ENCODE assay signal across 22 mouse cellular contexts in the genomic region with DNA sequence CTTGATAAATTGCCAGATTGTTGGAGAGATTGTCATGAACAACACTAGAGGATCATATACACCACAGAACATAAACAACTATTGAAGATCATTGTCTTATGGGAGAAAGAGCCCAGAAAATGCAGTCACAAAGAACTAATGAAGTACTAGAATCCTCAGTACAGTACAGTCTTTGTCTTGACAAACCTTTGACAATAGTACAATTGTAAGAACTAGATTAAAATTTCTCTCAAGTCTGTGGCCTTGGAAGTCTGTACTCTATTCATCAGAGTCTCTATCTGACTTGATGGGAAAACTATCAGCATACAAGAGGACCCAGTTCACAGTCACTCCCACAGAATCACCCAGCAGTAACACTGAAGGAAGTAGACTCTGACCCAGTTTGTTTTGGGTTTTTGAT.
DNase-seq lines count a peak whose midpoint lies in the region; ATAC-seq and TF ChIP-seq lines count a peak whose summit lies in the region.
"Had no signal": no experiment of that assay in that cellular context is flagged by ENCODE, and none has a peak within 500 bp of the region (broad histone marks: within the 10 kb centered on the region; RNA-seq: fewer than 3 reads in every experiment).

No protein-coding gene starts in this region.

- no peaks in the 10 kb centered on the region for H3K4me1 ChIP-seq in hindbrain, postnatal 0 days (ENCODE audit: insufficient read depth, low read length)
- H3K4me1 ChIP-seq in hindbrain, embryonic 13.5 days (replicated peaks) = no peaks in the 10 kb centered on the region
- H3K4me1 ChIP-seq in lung, postnatal 0 days (ENCODE audit: insufficient read depth, low read depth, low read length) = no peaks in the 10 kb centered on the region
- H3K4me1 ChIP-seq: embryonic facial prominence, embryonic 12.5 days; heart, embryonic 13.5 days; hindbrain, embryonic 12.5 days had no signal

- no peak for TF ChIP-seq CTCF in hindbrain, postnatal 0 days (IDR thresholded peaks at IDR 0.05; ENCODE audit: low read depth)
- no peak for TF ChIP-seq CTCF in lung, postnatal 0 days (IDR thresholded peaks at IDR 0.05)

- TF ChIP-seq EP300 in lung, postnatal 0 days (IDR thresholded peaks at IDR 0.05) = no peak

- no peak overlapping the region for H3K4me3 ChIP-seq in hindbrain, postnatal 0 days (ENCODE audit: low read length)
- H3K4me3 ChIP-seq in hindbrain, embryonic 13.5 days = no peak overlapping the region
- H3K4me3 ChIP-seq in lung, postnatal 0 days (ENCODE audit: low read depth, low read length) = no peak overlapping the region
- H3K4me3 ChIP-seq: embryonic facial prominence, embryonic 12.5 days; heart, embryonic 13.5 days; hindbrain, embryonic 12.5 days had no signal

- H3K36me3 ChIP-seq in hindbrain, postnatal 0 days (ENCODE audit: insufficient read depth, low read length) = no peaks in the 10 kb centered on the region
- no peaks in the 10 kb centered on the region for H3K36me3 ChIP-seq in hindbrain, embryonic 13.5 days
- no peaks in the 10 kb centered on the region for H3K36me3 ChIP-seq in lung, postnatal 0 days (ENCODE audit: insufficient read depth, low read length)
- H3K36me3 ChIP-seq: embryonic facial prominence, embryonic 12.5 days; G1E; heart, embryonic 13.5 days had no signal

- no peaks in the 10 kb centered on the region for H3K27me3 ChIP-seq in hindbrain, postnatal 0 days (ENCODE audit: insufficient read depth, low read length)
- no peaks in the 10 kb centered on the region for H3K27me3 ChIP-seq in hindbrain, embryonic 13.5 days
- no peaks in the 10 kb centered on the region for H3K27me3 ChIP-seq in lung, postnatal 0 days (replicated peaks; ENCODE audit: insufficient read depth, low read length)
- H3K27me3 ChIP-seq: heart, embryonic 13.5 days; hindbrain, embryonic 12.5 days had no signal

- no peaks in the 10 kb centered on the region for H3K9me3 ChIP-seq in hindbrain, postnatal 0 days (ENCODE audit: low read length)
- H3K9me3 ChIP-seq in hindbrain, embryonic 13.5 days = no peaks in the 10 kb centered on the region
- no peaks in the 10 kb centered on the region for H3K9me3 ChIP-seq in lung, postnatal 0 days (ENCODE audit: low read length)
- H3K9me3 ChIP-seq: embryonic facial prominence, embryonic 12.5 days; heart, embryonic 13.5 days; hindbrain, embryonic 12.5 days had no signal

- peak overlapping the region; percentile 26; the same call in 1 of the 2 replicates for H3K27ac ChIP-seq in hindbrain, postnatal 0 days
- no peak overlapping the region for H3K27ac ChIP-seq in hindbrain, embryonic 13.5 days
- H3K27ac ChIP-seq in lung, postnatal 0 days (ENCODE audit: low read length) = no peak overlapping the region
- H3K27ac ChIP-seq: embryonic facial prominence, embryonic 12.5 days; heart, embryonic 13.5 days; hindbrain, embryonic 12.5 days had no signal

- ATAC-seq in hindbrain, postnatal 0 days = 0 out of 2 replicates have a peak, but pooled peaks have one; percentile 56
- ATAC-seq in hindbrain, embryonic 13.5 days (ENCODE audit: low FRiP score) = no peak
- ATAC-seq in lung, postnatal 0 days = no peak
- ATAC-seq: activated CD4-positive, CD25-positive, alpha-beta regulatory T cell, adult 4 months; CD4-positive, CD25-positive, alpha-beta regulatory T cell, adult 4 months had no signal

- peak; percentile 22 for DNase-seq in hindbrain, postnatal 0 days (ENCODE audit: low spot score)
- DNase-seq in lung, postnatal 0 days (ENCODE audit: low spot score) = peak; percentile 21
- no peak for DNase-seq in lung, adult 18-20 months
- peak; percentile 23 for DNase-seq in 3T3-L1 (ENCODE audit: low read depth, low spot score)
- peak; percentile 54 for DNase-seq in Muller cell, postnatal 12 days (ENCODE audit: inconsistent ontology term)
- no peak for DNase-seq in urinary bladder, postnatal 14 days (ENCODE audit: low spot score)
- no peak for DNase-seq in spleen, postnatal 36 days (ENCODE audit: low spot score in 2 of 2)
- DNase-seq: adrenal gland, adult 2 months; adrenal gland, postnatal 25 days; B cell, adult 2 months; cerebellum, adult 11 months; cerebellum, adult 8-10 months; cerebellum, postnatal 14 days; gastrocnemius, postnatal 36 days; heart, postnatal 36 days had no signal

- H3K4me2 ChIP-seq in hindbrain, postnatal 0 days (ENCODE audit: low read depth, low read length) = no peak overlapping the region
- H3K4me2 ChIP-seq in hindbrain, embryonic 13.5 days = no peak overlapping the region
- no peak overlapping the region for H3K4me2 ChIP-seq in lung, postnatal 0 days (replicated peaks; ENCODE audit: low read depth, low read length)
- H3K4me2 ChIP-seq: embryonic facial prominence, embryonic 12.5 days; heart, embryonic 13.5 days; hindbrain, embryonic 12.5 days had no signal

- no peak overlapping the region for H3K9ac ChIP-seq in hindbrain, postnatal 0 days (replicated peaks; ENCODE audit: low read length)
- H3K9ac ChIP-seq in hindbrain, embryonic 13.5 days = no peak overlapping the region
- no peak overlapping the region for H3K9ac ChIP-seq in lung, postnatal 0 days (replicated peaks; ENCODE audit: low read depth)
- H3K9ac ChIP-seq: embryonic facial prominence, embryonic 12.5 days; heart, embryonic 13.5 days; hindbrain, embryonic 12.5 days had no signal

Comparison
In these comparisons a context has a peak if more than half of its experiments do, and no peak if none do; other contexts are left out.
1. DNase-seq: peak in hindbrain, postnatal 0 days (single experiment), lung, postnatal 0 days (single experiment), 3T3-L1 (single experiment) and Muller cell, postnatal 12 days (single experiment); none in lung, adult 18-20 months (0 of 2), urinary bladder, postnatal 14 days (single experiment) and spleen, postnatal 36 days (0 of 2).